Comparison of ENCODE assay signal across 27 mouse cellular contexts in the genomic region with DNA sequence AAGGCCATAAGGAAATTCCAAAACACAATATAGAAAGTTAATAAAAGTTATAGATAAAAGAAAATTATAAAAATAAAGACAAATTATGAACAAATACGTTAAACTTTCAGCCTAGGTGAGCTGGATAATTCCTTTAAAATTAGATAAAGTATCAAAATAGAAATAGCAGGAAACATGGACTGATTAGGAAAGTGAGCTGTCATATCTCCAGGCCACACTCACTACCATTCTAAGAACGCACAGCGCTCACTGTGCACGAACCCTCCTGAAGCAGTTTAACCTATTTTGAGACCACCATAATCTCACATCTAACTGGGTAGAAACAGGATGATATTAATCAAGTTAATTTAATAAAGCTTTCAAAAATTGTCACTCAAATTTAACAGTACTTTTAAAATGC. TPM values are rescaled to one million over a fixed set of nuclear protein-coding genes. Genes with fewer than 3 reads are reported as not detected.
A peak's percentile ranks its signal among the peaks of the same experiment; 100 is the strongest.
DNase-seq lines count a peak whose midpoint lies in the region; ATAC-seq lines count a peak whose summit lies in the region.
"Had no signal": no experiment of that assay in that cellular context is flagged by ENCODE, and none has a peak within 500 bp of the region (broad histone marks: within the 10 kb centered on the region; RNA-seq: fewer than 3 reads in every experiment).

No protein-coding gene starts in this region.

- intact Hi-C loops in heart, postnatal 36 days (cut with DNase I) = no loop called here
- intact Hi-C loops in left cerebral cortex, postnatal 10 days (cut with DNase I) = no loop called here

- ATAC-seq in heart, embryonic 12.5 days (ENCODE audit: insufficient number of reproducible peaks, low FRiP score) = no peak
- no peak for ATAC-seq in megakaryocyte, adult 5-6 weeks (ENCODE audit: poor library complexity, severe bottlenecking)
- ATAC-seq in liver, embryonic 15.5 days (ENCODE audit: insufficient read depth) = peak; percentile 44; the same call in 1 of the 2 replicates
- ATAC-seq: forebrain, postnatal 0 days; inflammation-experienced regulatory T-cells, adult 6 months had no signal

- H3K36me3 ChIP-seq in heart, embryonic 12.5 days = no peaks in the 10 kb centered on the region
- H3K36me3 ChIP-seq in megakaryocyte, embryonic 14.5 days (replicated peaks; ENCODE audit: low read length) = peaks cover 23% of the 10 kb centered on the region
- H3K36me3 ChIP-seq in liver, embryonic 15.5 days (replicated peaks) = no peaks in the 10 kb centered on the region
- H3K36me3 ChIP-seq: forebrain, embryonic 12.5 days; heart, embryonic 15.5 days; hindbrain, embryonic 15.5 days; kidney, embryonic 15.5 days; lung, embryonic 15.5 days; stomach, embryonic 15.5 days had no signal

- H3K9ac ChIP-seq in heart, embryonic 12.5 days = no peak overlapping the region
- no peak overlapping the region for H3K9ac ChIP-seq in liver, embryonic 15.5 days
- H3K9ac ChIP-seq: forebrain, embryonic 12.5 days; forebrain, postnatal 0 days; heart, embryonic 15.5 days; hindbrain, embryonic 15.5 days; kidney, embryonic 15.5 days; lung, embryonic 15.5 days; stomach, embryonic 15.5 days had no signal

- H3K9me3 ChIP-seq in heart, embryonic 12.5 days (replicated peaks) = no peaks in the 10 kb centered on the region
- H3K9me3 ChIP-seq in megakaryocyte, embryonic 14.5 days = no peaks in the 10 kb centered on the region
- no peaks in the 10 kb centered on the region for H3K9me3 ChIP-seq in liver, embryonic 15.5 days (replicated peaks)
- H3K9me3 ChIP-seq: forebrain, embryonic 12.5 days; heart, embryonic 15.5 days; hindbrain, embryonic 10.5 days; hindbrain, embryonic 15.5 days; kidney, embryonic 15.5 days; lung, embryonic 15.5 days; stomach, embryonic 15.5 days had no signal

- H3K27me3 ChIP-seq in heart, embryonic 12.5 days (replicated peaks) = no peaks in the 10 kb centered on the region
- no peaks in the 10 kb centered on the region for H3K27me3 ChIP-seq in megakaryocyte, embryonic 14.5 days (replicated peaks)
- H3K27me3 ChIP-seq in liver, embryonic 15.5 days = no peaks in the 10 kb centered on the region
- H3K27me3 ChIP-seq: CH12.LX; forebrain, embryonic 12.5 days; heart, embryonic 15.5 days; hindbrain, embryonic 15.5 days; kidney, embryonic 15.5 days; lung, embryonic 15.5 days; stomach, embryonic 15.5 days had no signal

- H3K4me3 ChIP-seq in heart, embryonic 12.5 days = no peak overlapping the region
- H3K4me3 ChIP-seq in megakaryocyte, embryonic 14.5 days (replicated peaks) = peak overlapping the region; percentile 84
- H3K4me3 ChIP-seq in liver, embryonic 15.5 days (replicated peaks) = no peak overlapping the region
- H3K4me3 ChIP-seq: forebrain, embryonic 12.5 days; heart, embryonic 15.5 days; hindbrain, embryonic 10.5 days; hindbrain, embryonic 15.5 days; layer of hippocampus, adult 2 months; lung, embryonic 15.5 days; stomach, embryonic 15.5 days had no signal

- 27% methylated on average over 4 of the region's 4 CpGs for WGBS in heart, embryonic 12.5 days
- WGBS in liver, embryonic 15.5 days (ENCODE audit: insufficient replicate concordance) = 14% methylated on average over 4 of the region's 4 CpGs

- peaks cover 42% of the 10 kb centered on the region for H3K4me1 ChIP-seq in heart, embryonic 12.5 days (replicated peaks)
- H3K4me1 ChIP-seq in megakaryocyte, embryonic 14.5 days = peaks cover 76% of the 10 kb centered on the region
- H3K4me1 ChIP-seq in liver, embryonic 15.5 days (replicated peaks) = peaks cover 39% of the 10 kb centered on the region

- no peak overlapping the region for H3K27ac ChIP-seq in heart, embryonic 12.5 days (ENCODE audit: poor library complexity, severe bottlenecking)
- no peak overlapping the region for H3K27ac ChIP-seq in liver, embryonic 15.5 days (replicated peaks)
- H3K27ac ChIP-seq: forebrain, embryonic 12.5 days; heart, embryonic 15.5 days; hindbrain, embryonic 10.5 days; hindbrain, embryonic 15.5 days; layer of hippocampus, adult 2 months; lung, embryonic 15.5 days; stomach, embryonic 15.5 days had no signal

- DNase-seq in heart, postnatal 36 days = no peak
- no peak for DNase-seq in cerebellum, postnatal 10 days
- DNase-seq in left cerebral cortex, postnatal 10 days (ENCODE audit: extremely low spot score in 1 of 2, low spot score in 2 of 2) = no peak
- no peak for DNase-seq in adrenal gland, adult (ENCODE audit: inconsistent age in 2 of 2, low spot score in 1 of 2)
- DNase-seq: adrenal gland, postnatal 10 days; cerebellum, adult 11-12 months; cerebellum, adult 9-11 months; forebrain, postnatal 0 days; gastrocnemius, postnatal 14 days; kidney, adult 18-20 months; kidney, postnatal 36 days; left cerebral cortex, postnatal 4 days; midbrain, embryonic 14.5 days had no signal

- peak overlapping the region; percentile 31; the same call in 1 of the 2 replicates for H3K4me2 ChIP-seq in heart, embryonic 12.5 days
- H3K4me2 ChIP-seq in liver, embryonic 15.5 days = peak overlapping the region; percentile 48
- H3K4me2 ChIP-seq: forebrain, embryonic 12.5 days; heart, embryonic 15.5 days; hindbrain, embryonic 15.5 days; lung, embryonic 15.5 days; stomach, embryonic 15.5 days had no signal

RNA-seq across cellular contexts. Expression of a gene that starts 22.2 kb away (rescaled TPM):
- 81.0 and 85.4 TPM in 2 replicates for polyA plus RNA-seq in heart, embryonic 12.5 days (2016; fragmentation: Nextera tagmentation; extraction: Ambion mirVana)
- total RNA-seq in heart, postnatal 36 days (2021) = 10 to 100 TPM; 93.1 to 99.6 TPM
- 29.7 and 39.7 TPM in 2 replicates for polyA plus RNA-seq in megakaryocyte, embryonic 14.5 days (2012; ENCODE audit: insufficient read depth, low replicate concordance)
- total RNA-seq in megakaryocyte, adult 5-6 weeks (2015) = 74.0 and 88.0 TPM in 2 replicates
- 77.4 and 95.4 TPM in 2 replicates for total RNA-seq in megakaryocyte, adult 5-6 weeks (2017)
- polyA plus RNA-seq in liver, embryonic 15.5 days (2015; fragmentation: Nextera tagmentation; extraction: Ambion mirVana) = 16.9 and 17.1 TPM in 2 replicates
- total RNA-seq in left cerebral cortex, postnatal 10 days (2021) = 100 to 1,000 TPM; 127 to 133 TPM
